Mouse (Mus musculus): Measurements from ENCODE around the gene H2al1n.
"Not testable (repeated sequence)": the region's sequence is repeated elsewhere in the genome, so short reads cannot be mapped to it uniquely, and the experiment has no call there.

H2al1n gene

GRCm38 (mm10) chrX:14210848-14211247, at the start of gene H2al1n:
H2al1n (plus strand) TSS chrX:14211148.
- not testable (repeated sequence) for DNase-seq

DNA sequence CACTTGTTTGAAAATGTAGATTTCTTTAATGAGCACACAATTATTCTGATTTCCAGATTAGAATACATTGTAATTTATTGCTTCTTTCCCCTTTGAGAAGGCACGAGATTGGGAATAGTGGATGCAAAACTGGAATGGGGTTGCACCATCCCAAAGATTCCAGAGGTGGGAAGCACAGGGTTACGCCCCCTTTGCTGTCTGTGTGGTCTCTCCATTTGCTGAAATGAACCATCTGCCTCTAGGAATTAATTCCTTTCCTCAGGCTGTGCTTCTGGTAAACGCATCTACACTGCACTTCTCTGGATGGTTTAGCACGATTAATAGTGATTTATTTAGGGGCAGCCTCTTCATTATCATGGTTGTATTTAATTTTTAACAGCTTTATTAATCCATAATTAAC, 11.7 kb upstream of the H2al1n start:
- no peak for DNase-seq

DNA sequence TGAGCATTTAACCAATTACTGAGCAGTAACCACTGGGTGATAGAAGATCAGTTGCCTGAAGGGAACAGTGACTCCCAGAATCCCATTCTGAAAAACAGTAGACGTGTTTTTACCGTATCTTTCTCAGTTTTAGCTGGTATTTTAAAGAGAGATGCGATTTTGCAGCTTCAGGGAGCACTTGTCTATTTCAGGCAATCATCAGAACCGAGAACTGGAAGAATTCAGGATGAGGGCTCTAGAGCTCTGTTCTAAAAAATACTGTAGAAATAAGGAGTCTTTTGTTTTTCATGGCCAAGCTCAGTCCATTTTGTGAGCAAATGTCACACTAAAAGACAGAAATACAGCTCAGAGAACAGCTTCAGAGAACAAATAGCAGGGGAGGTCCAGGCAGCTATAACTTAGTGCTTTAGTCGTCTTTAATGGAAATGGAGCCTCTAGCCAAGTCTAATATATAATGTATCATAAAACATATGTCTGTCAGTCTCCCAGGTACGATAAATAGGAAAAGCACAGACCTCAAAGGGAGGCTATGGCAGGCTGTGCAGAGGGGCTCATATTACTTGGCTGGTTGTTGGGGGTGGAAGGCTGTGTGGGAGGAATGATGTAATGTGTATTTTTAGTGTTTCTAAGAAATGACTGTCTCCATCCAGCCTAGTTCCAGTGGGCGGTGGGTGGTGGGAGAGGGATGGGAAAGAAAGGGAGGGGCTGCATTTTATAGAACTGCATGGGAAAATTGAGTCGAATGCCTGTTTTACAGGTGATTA, 4.7 kb upstream of the H2al1n start:
- no peak for DNase-seq

GRCm38 (mm10) chrX:14229218-14229617, 18.3 kb downstream of the H2al1n start:
- DNase-seq = peak; percentile 27 to 28

DNA sequence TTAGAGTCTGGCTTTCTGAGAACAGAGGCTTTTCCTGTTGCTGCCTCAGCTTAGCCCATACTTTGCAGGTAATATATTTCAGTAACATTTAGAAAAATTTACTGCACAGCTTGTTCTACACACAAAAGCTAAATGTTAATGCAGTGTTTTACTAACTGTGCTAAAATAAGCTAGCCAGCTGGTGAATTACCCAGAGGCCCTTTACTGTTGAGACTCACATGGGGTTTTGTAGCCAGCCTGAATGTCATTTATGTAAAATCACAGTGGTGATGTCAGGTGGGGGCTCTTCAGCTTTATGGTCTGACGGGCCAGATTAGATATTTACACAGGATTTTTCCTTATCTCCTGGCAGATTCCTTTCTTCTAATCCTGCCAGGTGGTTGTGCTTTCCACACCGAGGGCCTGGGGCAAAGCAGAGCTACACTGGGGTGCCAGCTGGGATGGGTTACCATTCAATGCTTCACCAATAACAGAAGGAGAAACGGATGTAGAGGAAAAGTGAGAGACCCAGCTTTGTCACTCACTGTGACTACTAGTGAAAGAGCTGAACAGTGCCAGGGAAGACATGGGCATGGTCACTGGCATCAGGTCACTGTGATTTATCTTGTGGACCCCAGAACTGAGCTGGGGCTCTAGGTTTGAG, 48.8 kb downstream of the H2al1n start:
- no peak for DNase-seq
